Mouse (Mus musculus) heart, embryonic 14.5 days (tissue): Measurements from ENCODE around the gene Resf1. TPM values are rescaled to one million over a fixed set of nuclear protein-coding genes. Genes with fewer than 3 reads are reported as not detected.
A peak's percentile ranks its signal among the peaks of the same experiment; 100 is the strongest.
"Not testable (repeated sequence)": the region's sequence is repeated elsewhere in the genome, so short reads cannot be mapped to it uniquely, and the experiment has no call there.

Experiments
- ATAC-seq: fragments of 200-750 bp; cut with Nextera tagmentation; 2 replicates; pipeline ENCODE4 v1.8.0; 2017; ENCODE audit warnings: low read depth, moderate TSS enrichment; ENCODE audit not compliant: insufficient number of reproducible peaks, insufficient read depth, low FRiP score
- H3K27ac ChIP-seq, 2 experiments: fragments of 200-500 bp in 1 of 2; fragments of 300-500 bp in 1 of 2; sonication (generic) in 1 of 2; replicated peaks in 1 of 2; 2 replicates each; pipeline ENCODE4 v1.5.1; 2012 to 2014; ENCODE audit warnings: low read depth in 2 of 2, low read length in 2 of 2, control low read depth in 1 of 2, mild to moderate bottlenecking in 1 of 2, mixed read lengths in 1 of 2; ENCODE audit not compliant: control insufficient read depth in 1 of 2, insufficient read depth in 1 of 2
- H3K27me3 ChIP-seq: fragments of 300-500 bp; sonication (generic); 2 replicates; pipeline ENCODE4 v1.6.1; 2014; ENCODE audit warnings: mild to moderate bottlenecking, low read length, control low read depth; ENCODE audit not compliant: control insufficient read depth, insufficient read depth
- H3K36me3 ChIP-seq: fragments of 300-500 bp; sonication (generic); 2 replicates; pipeline ENCODE4 v1.6.1; 2014; ENCODE audit warnings: mild to moderate bottlenecking, control low read depth, low read length, mixed read lengths; ENCODE audit not compliant: control insufficient read depth, insufficient read depth
- H3K4me1 ChIP-seq, 2 experiments: fragments of 200-500 bp in 1 of 2; fragments of 300-500 bp in 1 of 2; sonication (generic) in 1 of 2; 2 replicates each; pipeline ENCODE4 v1.6.1; 2012 to 2014; ENCODE audit warnings: low read length in 2 of 2, control low read depth in 1 of 2, mixed read lengths in 1 of 2; ENCODE audit not compliant: control insufficient read depth in 2 of 2, insufficient read depth in 2 of 2
- H3K4me2 ChIP-seq: fragments of 300-500 bp; sonication (generic); 2 replicates; pipeline ENCODE4 v1.6.1; 2014; ENCODE audit warnings: mild to moderate bottlenecking, low read length
- H3K4me3 ChIP-seq, 2 experiments: fragments of 200-500 bp in 1 of 2; fragments of 300-500 bp in 1 of 2; sonication (generic) in 1 of 2; 2 replicates each; pipeline ENCODE4 v1.5.1; 2012 to 2014; ENCODE audit warnings: low read length in 2 of 2, mild to moderate bottlenecking in 2 of 2, control low read depth in 1 of 2, low read depth in 1 of 2, moderate library complexity in 1 of 2; ENCODE audit not compliant: control insufficient read depth in 1 of 2, insufficient read depth in 1 of 2
- H3K9ac ChIP-seq: fragments of 300-500 bp; sonication (generic); 2 replicates; pipeline ENCODE4 v1.6.1; 2014; ENCODE audit warnings: mild to moderate bottlenecking, low read length
- H3K9me3 ChIP-seq: fragments of 300-500 bp; sonication (generic); 2 replicates; pipeline ENCODE4 v1.6.1; 2016; ENCODE audit warnings: low read length, control low read depth; ENCODE audit not compliant: control insufficient read depth
- WGBS: fragments of 180-500 bp; shearing (Covaris S2); extraction: QIAGEN DNeasy Blood & Tissue Kit; methylation state at CpG from one replicate; pipeline ENCODE4 v1.1.7; 2014; 5-methylcytosine and 5-hydroxymethylcytosine counted together
- polyA plus RNA-seq: library from polyadenylated mRNA; unstranded; fragments of >200 nt; fragmentation: Nextera tagmentation; extraction: Ambion mirVana; gene quantifications from 2 replicates; pipeline ENCODE4 v1.2.1, GENCODE M21; 2014

Gene Resf1
- 23.5 and 24.4 TPM in 2 replicates for polyA plus RNA-seq

- WGBS: 6% methylated on average over 61 of the region's 61 CpGs
- peak within 1 kb of the TSS; percentile 92 for H3K9ac ChIP-seq
- ATAC-seq: peak; percentile 95
These were observed at the start of gene Resf1 for GRCm38 (mm10) chr6:149308956-149309932. Gene Resf1 (plus strand): TSS chr6:149309414.

GRCm38 (mm10) chr6:149260801-149261239 is 48.4 kb upstream of the Resf1 start:
- H3K27ac ChIP-seq: no peak overlapping the region
- no peaks in the 10 kb centered on the region for H3K36me3 ChIP-seq
- WGBS: 67% methylated on average over 3 of the region's 3 CpGs
- H3K4me3 ChIP-seq: no peak overlapping the region
- H3K4me2 ChIP-seq: no peak overlapping the region
- H3K27me3 ChIP-seq: no peaks in the 10 kb centered on the region
- H3K9ac ChIP-seq: no peak overlapping the region
- peaks cover 8% of the 10 kb centered on the region; the same call in 1 of the 2 replicates for H3K9me3 ChIP-seq
- no peak for ATAC-seq
- H3K4me1 ChIP-seq: no peaks in the 10 kb centered on the region

More at GRCm38 (mm10) chr6:149308956-149309932, at the start of gene Resf1:
- Histone ChIP-seq H3K4me1 (peaks cover 0 to 12% of the 10 kb centered on the region in 2 experiments; a peak in 2 of 4 replicates), H3K4me2 (peak within 1 kb of the TSS; percentile 67), H3K36me3 (peaks cover 25% of the 10 kb centered on the region), H3K27ac (peak within 1 kb of the TSS; percentile 95 to 99), H3K9me3 (peaks cover 14% of the 10 kb centered on the region), H3K4me3 (peak within 1 kb of the TSS; percentile 74 to 99), H3K27me3 (no peaks in the 10 kb centered on the region)

GRCm38 (mm10) chr6:149267951-149268350 is 41.3 kb upstream of the Resf1 start:
- Histone ChIP-seq H3K4me3 (no peak overlapping the region), H3K4me1 (no peaks in the 10 kb centered on the region), H3K9ac (no peak overlapping the region), H3K4me2 (no peak overlapping the region), H3K36me3 (no peaks in the 10 kb centered on the region), H3K27ac (no peak overlapping the region), H3K27me3 (no peaks in the 10 kb centered on the region), H3K9me3 (no peaks in the 10 kb centered on the region)
- ATAC-seq: no peak

DNA sequence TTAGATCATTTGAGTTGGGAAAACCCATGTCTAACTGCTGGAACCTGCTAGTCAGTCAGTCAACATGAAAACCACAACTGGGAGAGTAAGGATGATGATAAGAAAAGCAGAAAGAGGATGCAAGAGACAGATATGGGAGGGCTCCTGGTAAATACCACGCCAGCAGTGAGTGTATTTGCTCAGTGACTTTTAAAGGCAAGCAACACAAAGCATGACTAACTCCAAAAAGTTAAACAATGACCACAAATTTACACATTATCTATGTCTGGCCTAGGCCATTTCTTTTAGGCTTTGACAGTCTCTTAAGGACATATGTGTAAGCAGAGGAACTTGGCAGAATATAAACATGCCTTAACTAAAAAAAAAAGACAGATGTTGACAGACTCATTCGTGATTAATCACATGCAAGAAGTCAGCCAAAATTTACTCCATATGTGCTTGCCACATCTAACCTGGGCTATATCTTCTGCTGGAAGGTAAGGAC is 30.9 kb upstream of the Resf1 start:
- H3K9ac ChIP-seq: no peak overlapping the region
- 44% methylated on average over 2 of the region's 2 CpGs for WGBS
- ATAC-seq: no peak
- H3K9me3 ChIP-seq: peaks cover 13% of the 10 kb centered on the region
- H3K27me3 ChIP-seq: no peaks in the 10 kb centered on the region
- no peak overlapping the region for H3K4me2 ChIP-seq
- no peak overlapping the region for H3K27ac ChIP-seq
- H3K36me3 ChIP-seq: no peaks in the 10 kb centered on the region
- H3K4me3 ChIP-seq: no peak overlapping the region
- no peaks in the 10 kb centered on the region for H3K4me1 ChIP-seq

DNA sequence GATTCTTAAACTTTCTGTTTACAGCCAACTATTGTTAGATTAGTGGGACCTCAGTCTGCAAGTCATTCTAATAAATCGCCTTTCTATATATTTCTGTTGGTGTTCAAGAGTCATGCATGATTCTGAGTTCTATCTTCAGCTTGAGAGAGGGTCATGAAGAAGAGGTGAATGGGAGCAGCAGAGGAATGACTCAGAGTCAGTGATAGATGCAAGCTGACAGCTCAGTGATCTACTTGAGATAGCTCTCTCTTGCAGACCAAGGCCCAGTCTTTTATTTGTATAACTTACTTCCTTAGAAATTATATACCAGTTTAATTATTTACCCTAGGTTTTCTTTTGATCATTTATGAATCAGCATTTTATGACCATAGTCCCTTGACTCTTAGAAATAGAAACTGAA is 30.3 kb upstream of the Resf1 start:
- H3K4me2 ChIP-seq: no peak overlapping the region
- no peaks in the 10 kb centered on the region for H3K27me3 ChIP-seq
- no peak overlapping the region for H3K9ac ChIP-seq
- no peaks in the 10 kb centered on the region for H3K36me3 ChIP-seq
- no peak overlapping the region for H3K4me3 ChIP-seq
- 66% methylated on average over 1 of the region's 1 CpGs for WGBS
- H3K4me1 ChIP-seq: no peaks in the 10 kb centered on the region
- H3K27ac ChIP-seq: no peak overlapping the region
- H3K9me3 ChIP-seq: peaks cover 13% of the 10 kb centered on the region
- no peak for ATAC-seq

DNA sequence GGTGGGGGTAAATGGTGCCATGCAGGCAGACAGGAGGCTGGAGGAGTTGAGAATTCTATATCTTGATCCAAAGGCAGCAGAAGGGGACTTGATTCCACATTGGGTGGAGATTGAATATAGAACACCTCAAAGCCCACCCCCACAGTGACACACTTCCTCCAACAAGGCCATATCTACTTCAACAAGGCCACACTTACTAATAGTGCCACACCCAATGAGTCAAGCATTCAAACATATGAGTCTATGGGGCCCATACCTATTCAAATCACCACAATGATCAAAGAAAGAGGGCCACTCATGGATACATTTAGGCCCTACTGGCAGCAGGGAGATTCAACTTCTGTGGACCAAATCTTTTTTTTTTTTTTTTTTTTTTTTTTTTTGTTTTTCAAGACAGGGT is 28.7 kb upstream of the Resf1 start:
- no peak overlapping the region for H3K4me2 ChIP-seq
- ATAC-seq: no peak
- no peaks in the 10 kb centered on the region for H3K4me1 ChIP-seq
- no peak overlapping the region for H3K27ac ChIP-seq
- H3K27me3 ChIP-seq: no peaks in the 10 kb centered on the region
- no peaks in the 10 kb centered on the region for H3K36me3 ChIP-seq
- no peak overlapping the region for H3K4me3 ChIP-seq
- peaks cover 13% of the 10 kb centered on the region for H3K9me3 ChIP-seq
- no peak overlapping the region for H3K9ac ChIP-seq

GRCm38 (mm10) chr6:149288190-149288589 is 21.0 kb upstream of the Resf1 start:
- not testable (repeated sequence) for H3K4me2 ChIP-seq, ATAC-seq, H3K9me3 ChIP-seq, H3K9ac ChIP-seq, H3K4me3 ChIP-seq, H3K27ac ChIP-seq, H3K27me3 ChIP-seq, H3K36me3 ChIP-seq, H3K4me1 ChIP-seq
- 89% methylated on average over 9 of the region's 9 CpGs for WGBS
